Mouse (Mus musculus): ENCODE measurements around the gene Pitpnm1. TPM values are rescaled to one million over a fixed set of nuclear protein-coding genes. Genes with fewer than 3 reads are reported as not detected.

Gene Pitpnm1
- total and polyA plus RNA-seq, 3 experiments, result 25.3 to 51.2 TPM; not detected in 1

- Histone ChIP-seq H3K4me1 (ENCODE audit: control insufficient read depth in 1 of 2, insufficient read depth in 2 of 2, low read length in 2 of 2) (peaks cover 16 to 25% of the 10 kb centered on the region in 2 experiments), H3K4me3 (ENCODE audit: control insufficient read depth in 1 of 2, insufficient read depth in 1 of 2, low read depth in 2 of 2, low read length in 2 of 2) (no peak overlapping the region), H3K9ac (ENCODE audit: control insufficient read depth, low read depth, low read length, poor library complexity, severe bottlenecking) (no peak overlapping the region), H3K36me3 (ENCODE audit: control insufficient read depth in 1 of 2, insufficient read depth in 2 of 2, low read length in 2 of 2) (peaks cover 2 to 23% of the 10 kb centered on the region in 2 experiments; a peak in 3 of 4 replicates), H3K27me3 (ENCODE audit: control insufficient read depth in 1 of 2, insufficient read depth in 2 of 2, low read length in 2 of 2) (no peaks in the 10 kb centered on the region), H3K9me3 (replicated peaks; ENCODE audit: insufficient read depth, low read length) (no peaks in the 10 kb centered on the region), H3K27ac (ENCODE audit: control insufficient read depth, low read depth, low read length) (no peak overlapping the region), H3K79me2 (ENCODE audit: control insufficient read depth, insufficient read depth, low read length, poor library complexity) (peaks cover 2% of the 10 kb centered on the region; the same call in 1 of the 2 replicates)
- TF ChIP-seq MAX (IDR thresholded peaks at IDR 0.05; ENCODE audit: low read length) (no peak), MAFK (IDR thresholded peaks at IDR 0.05; ENCODE audit: borderline replicate concordance, low read depth, low read length) (no peak), POLR2AphosphoS2 (IDR thresholded peaks at IDR 0.05; ENCODE audit: low read length) (no peak), BHLHE40 (IDR thresholded peaks at IDR 0.05; ENCODE audit: borderline replicate concordance, low read depth, low read length) (no peak)
- no peak for DNase-seq (ENCODE audit: low read depth, low spot score)
Observed at GRCm38 (mm10) chr19:4115144-4115543, 15.3 kb downstream of the Pitpnm1 start.

- H3K27me3 ChIP-seq (ENCODE audit: control insufficient read depth in 1 of 2, insufficient read depth in 2 of 2, low read length in 2 of 2), result no peaks in the 10 kb centered on the region
- H3K9ac ChIP-seq (ENCODE audit: control insufficient read depth, low read depth, low read length, poor library complexity, severe bottlenecking), result no peak overlapping the region
- no peak overlapping the region for H3K4me3 ChIP-seq (ENCODE audit: control insufficient read depth in 1 of 2, insufficient read depth in 1 of 2, low read depth in 2 of 2, low read length in 2 of 2)
- no peaks in the 10 kb centered on the region for H3K9me3 ChIP-seq (replicated peaks; ENCODE audit: insufficient read depth, low read length)
- no peak for TF ChIP-seq RCOR1 (IDR thresholded peaks at IDR 0.05; ENCODE audit: low read depth, low read length)
- no peak for TF ChIP-seq BHLHE40 (IDR thresholded peaks at IDR 0.05; ENCODE audit: borderline replicate concordance, low read depth, low read length)
- TF ChIP-seq ZNF384 (IDR thresholded peaks at IDR 0.05; ENCODE audit: low read depth, low read length), result no peak
- no peak for TF ChIP-seq ETS1 (IDR thresholded peaks at IDR 0.05; ENCODE audit: low read depth, low read length)
- no peak for TF ChIP-seq NRF1 (IDR thresholded peaks at IDR 0.05; ENCODE audit: insufficient read depth, low read depth, low read length, poor library complexity, severe bottlenecking)
- no peak for TF ChIP-seq USF1 (IDR thresholded peaks at IDR 0.05; ENCODE audit: low read depth, low read length)
- no peak for TF ChIP-seq ZC3H11A (IDR thresholded peaks at IDR 0.05; ENCODE audit: low read depth, low read length)
- TF ChIP-seq HCFC1 (IDR thresholded peaks at IDR 0.05; ENCODE audit: low read depth, low read length), result no peak
- no peak for TF ChIP-seq SMC3 (IDR thresholded peaks at IDR 0.05; ENCODE audit: low read depth, low read length)
- TF ChIP-seq POLR2A (IDR thresholded peaks at IDR 0.05; ENCODE audit: control insufficient read depth in 1 of 2, insufficient read depth in 1 of 2, low read depth in 1 of 2, low read length in 2 of 2, poor library complexity in 1 of 2), result no peak
- no peak for TF ChIP-seq NELFE (IDR thresholded peaks at IDR 0.05; ENCODE audit: low read depth, low read length)
- no peak for TF ChIP-seq SIN3A (IDR thresholded peaks at IDR 0.05; ENCODE audit: low read length)
- TF ChIP-seq TAL1 (IDR thresholded peaks at IDR 0.05; ENCODE audit: low read length), result no peak
- no peak for TF ChIP-seq JUND (IDR thresholded peaks at IDR 0.05; ENCODE audit: low read depth, low read length)
- H3K79me2 ChIP-seq (ENCODE audit: control insufficient read depth, insufficient read depth, low read length, poor library complexity), result peaks cover 4% of the 10 kb centered on the region
- DNase-seq (ENCODE audit: low read depth, low spot score), result no peak
- peaks cover 20 to 31% of the 10 kb centered on the region in 2 experiments for H3K4me1 ChIP-seq (ENCODE audit: control insufficient read depth in 1 of 2, insufficient read depth in 2 of 2, low read length in 2 of 2)
- H3K27ac ChIP-seq (ENCODE audit: control insufficient read depth, low read depth, low read length), result no peak overlapping the region
- peaks cover 2 to 29% of the 10 kb centered on the region in 2 experiments; a peak in 3 of 4 replicates for H3K36me3 ChIP-seq (ENCODE audit: control insufficient read depth in 1 of 2, insufficient read depth in 2 of 2, low read length in 2 of 2)
Observed at GRCm38 (mm10) chr19:4115816-4116215, 16.0 kb downstream of the Pitpnm1 start.
